Mouse (Mus musculus): ENCODE results near the gene Tpm4.

GRCm38 (mm10) chr8:72169681-72170249 is 35.0 kb downstream of the Tpm4 start:
- TF ChIP-seq POLR2A (IDR thresholded peaks at IDR 0.05; ENCODE audit: borderline replicate concordance, extremely low read depth, low read depth, low read length) (no peak), CTCF (IDR thresholded peaks at IDR 0.05; ENCODE audit: insufficient read depth, low read length) (no peak)
